Mouse (Mus musculus) megakaryocyte, embryonic 14.5 days (primary cell): ENCODE measurements around the gene Pde4c.

ENCODE experiments used
- FLI1 ChIP-seq: IDR thresholded peaks from 2 replicates; pipeline ENCODE4 v1.6.1; 2012; ENCODE audit warnings: low read length, inconsistent platforms, mixed read lengths
- GATA1 ChIP-seq: IDR thresholded peaks from 3 replicates; pipeline ENCODE4 v1.6.1; 2012; ENCODE audit warnings: mixed read lengths, low read length, inconsistent platforms, borderline replicate concordance

DNA sequence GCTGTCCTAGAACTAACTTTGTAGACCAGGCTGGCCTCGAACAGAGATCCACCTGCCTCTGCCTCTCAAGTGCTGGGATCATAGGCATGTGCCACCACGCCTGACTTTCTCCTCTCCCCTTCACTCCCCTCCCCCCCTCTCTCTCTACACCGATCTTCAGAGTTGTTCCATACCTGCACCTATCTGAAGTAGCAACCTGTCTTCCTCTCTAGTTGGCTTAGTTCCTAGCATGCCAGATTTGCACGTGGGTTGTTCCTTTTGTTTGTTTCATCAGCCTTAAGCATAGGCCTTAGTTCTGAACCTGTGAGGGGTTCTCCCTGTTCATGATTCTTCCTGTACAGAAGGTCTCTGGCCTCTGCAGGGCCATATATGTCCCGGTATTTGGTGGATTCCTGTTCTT is 14.2 kb downstream of the Pde4c start:
- TF ChIP-seq GATA1 (no peak), FLI1 (no peak)
